Mouse (Mus musculus) leukemia stem cell, adult 10-12 weeks (primary cell): Measurements from ENCODE around the gene Apba2. TPM values are rescaled to one million over a fixed set of nuclear protein-coding genes. Genes with fewer than 3 reads are reported as not detected.

Experiments
- polyA plus RNA-seq: library from polyadenylated mRNA; stranded (reverse); fragments of >175 nt; gene quantifications from 2 replicates; pipeline ENCODE4 v1.2.3, GENCODE M21; 2012; ENCODE audit warnings: low replicate concordance

Gene Apba2
- not detected in 2 replicates for polyA plus RNA-seq

DNA sequence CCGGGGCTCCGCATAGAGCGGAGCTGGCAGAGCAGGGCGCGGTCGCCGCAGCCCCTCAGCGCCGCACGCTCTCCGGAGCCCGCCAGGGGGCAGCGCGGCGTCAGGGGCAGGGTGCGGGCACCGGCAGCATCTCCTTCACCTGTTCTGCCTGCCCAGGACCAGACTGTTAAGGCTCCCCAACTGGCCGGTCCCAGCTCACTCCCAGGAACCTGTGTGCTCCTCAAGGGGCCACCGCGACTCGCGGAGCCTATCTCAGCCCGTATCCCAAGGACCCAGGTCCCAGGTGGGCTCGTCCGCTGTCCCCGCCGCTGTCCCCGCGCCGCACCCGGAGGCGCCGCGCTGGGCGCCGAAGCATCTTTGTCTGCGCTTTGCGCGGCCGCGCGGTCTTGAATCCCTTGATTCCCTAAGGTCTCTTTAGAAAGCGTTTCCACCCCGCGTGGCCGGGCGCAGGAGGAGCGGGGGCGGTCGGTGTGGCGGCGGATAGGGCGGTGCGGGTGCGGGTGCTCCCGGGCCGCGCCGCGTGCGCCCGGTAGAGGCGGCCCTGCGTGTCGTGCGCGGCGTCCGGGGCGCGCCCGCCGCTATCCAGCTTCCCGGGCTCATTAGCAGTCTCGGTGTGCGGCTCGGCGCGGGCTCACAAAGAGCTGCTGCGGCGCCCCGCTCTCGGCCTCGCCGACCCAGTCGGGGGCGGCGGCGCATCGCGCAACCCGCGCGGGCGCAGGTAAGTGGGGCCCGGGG, at the start of gene Apba2:
Gene Apba2 (plus strand): TSS at position 171 of the 735 bp plus-strand sequence.

Other genes with a start within 250 kb of the Apba2 start
- gene Mtmr10, start 214.1 kb upstream of the Apba2 start, polyA plus RNA-seq = 0.37 and 1.7 TPM in 2 replicates
- gene Fan1, start 127.6 kb upstream of the Apba2 start, polyA plus RNA-seq = 0.93 and 2.3 TPM in 2 replicates
- 1.6 and 5.6 TPM in 2 replicates for gene Mphosph10, start 109.4 kb upstream of the Apba2 start, polyA plus RNA-seq
- 1.6 and 3.2 TPM in 2 replicates for gene Mcee, start 109.1 kb upstream of the Apba2 start, polyA plus RNA-seq